Mouse (Mus musculus) cerebellum, postnatal 10 days (tissue): Measurements from ENCODE around the gene Thumpd1.

Experiments used
- DNase-seq, 2 experiments: peaks; one replicate each; pipeline ENCODE4 v3.0.0; 2021; ENCODE audit warnings: mixed read lengths in 2 of 2

Gene Thumpd1

GRCm38 (mm10) chr7:119670395-119670794 is 50.2 kb downstream of the Thumpd1 start:
- DNase-seq: no peak

- DNase-seq: no peak
Measured at GRCm38 (mm10) chr7:119667893-119668292, 52.7 kb downstream of the Thumpd1 start.
